Mouse (Mus musculus) brain, embryonic 14.5 days (tissue): ENCODE measurements around the gene E030018B13Rik. TPM values are rescaled to one million over a fixed set of nuclear protein-coding genes. Genes with fewer than 3 reads are reported as not detected.
A peak's percentile ranks its signal among the peaks of the same experiment; 100 is the strongest.

Experiments
- DNase-seq: peaks from one replicate; pipeline ENCODE4 v3.0.0-alpha.2; 2011; ENCODE audit warnings: low read depth
- CTCF ChIP-seq: fragments of 200-500 bp; IDR thresholded peaks from 2 replicates; pipeline ENCODE4 v1.5.1; 2012; ENCODE audit warnings: inconsistent platforms, mild to moderate bottlenecking, moderate library complexity, borderline replicate concordance; ENCODE audit not compliant: insufficient read depth, insufficient read length; ENCODE audit errors: extremely low read depth
- POLR2A ChIP-seq: fragments of 200-500 bp; IDR thresholded peaks from 2 replicates; pipeline ENCODE4 v1.6.1; 2012; ENCODE audit warnings: mild to moderate bottlenecking, inconsistent platforms, borderline replicate concordance; ENCODE audit not compliant: poor library complexity, insufficient read depth, insufficient read length, severe bottlenecking; ENCODE audit errors: extremely low read depth
- polyA plus RNA-seq: library from polyadenylated mRNA; depleted of rRNA; stranded (reverse); fragments of >200 nt; gene quantifications from 2 replicates; pipeline ENCODE4 v1.2.3, GENCODE M21; 2012; rRNA removed

Gene E030018B13Rik
- not detected in 2 replicates for polyA plus RNA-seq

GRCm38 (mm10) chr7:63916268-63916907 lies at the start of gene E030018B13Rik:
Gene E030018B13Rik, plus strand, starts transcription at chr7:63916857.
- TF ChIP-seq POLR2A (no peak), CTCF (no peak)

GRCm38 (mm10) chr7:63868356-63868918 lies 48.2 kb upstream of the E030018B13Rik start:
- DNase-seq = no peak
- TF ChIP-seq POLR2A (no peak), CTCF (no peak)

More at GRCm38 (mm10) chr7:63916268-63916907, at the start of gene E030018B13Rik:
- no peak for DNase-seq

- TF ChIP-seq CTCF (no peak), POLR2A (no peak)
Measured at GRCm38 (mm10) chr7:63871698-63872097, 45.0 kb upstream of the E030018B13Rik start.

GRCm38 (mm10) chr7:63873880-63874279 lies 42.8 kb upstream of the E030018B13Rik start:
- TF ChIP-seq CTCF (no peak), POLR2A (no peak)
- no peak for DNase-seq

More at GRCm38 (mm10) chr7:63871698-63872097, 45.0 kb upstream of the E030018B13Rik start:
- no peak for DNase-seq

- no peak for TF ChIP-seq POLR2A
- DNase-seq = no peak
Measured at GRCm38 (mm10) chr7:63875686-63876085, 41.0 kb upstream of the E030018B13Rik start.

- TF ChIP-seq CTCF (no peak), POLR2A (no peak)
- no peak for DNase-seq
Measured at GRCm38 (mm10) chr7:63876640-63877039, 40.0 kb upstream of the E030018B13Rik start.

GRCm38 (mm10) chr7:63877610-63878009 lies 39.0 kb upstream of the E030018B13Rik start:
- TF ChIP-seq POLR2A (no peak), CTCF (no peak)
- DNase-seq = no peak

GRCm38 (mm10) chr7:63879583-63879982 lies 37.1 kb upstream of the E030018B13Rik start:
- DNase-seq = peak; percentile 40
- TF ChIP-seq CTCF (no peak), POLR2A (no peak)

GRCm38 (mm10) chr7:63882739-63883138 lies 33.9 kb upstream of the E030018B13Rik start:
- TF ChIP-seq CTCF (no peak), POLR2A (no peak)
- DNase-seq = no peak

- TF ChIP-seq CTCF (no peak), POLR2A (no peak)
- no peak for DNase-seq
Measured at GRCm38 (mm10) chr7:63885025-63885424, 31.6 kb upstream of the E030018B13Rik start.

GRCm38 (mm10) chr7:63887034-63887551 lies 29.6 kb upstream of the E030018B13Rik start:
- no peak for DNase-seq
- TF ChIP-seq POLR2A = no peak
- TF ChIP-seq CTCF = no peak
